Mouse (Mus musculus) embryonic stem cell, embryonic (primary cell): ENCODE data around the gene Gbp8.
"Not testable (repeated sequence)": the region's sequence is repeated elsewhere in the genome, so short reads cannot be mapped to it uniquely, and the experiment has no call there.

Experiments
- CTCF ChIA-PET, 4 experiments: fragments of 300-600 bp in 2 of 4; fragments of 350-600 bp in 2 of 4; sonication (Branson Sonifier 250); formaldehyde crosslinking; loops; one replicate each; lab custom pipeline; 2022; ENCODE audit warnings: inconsistent platforms in 2 of 4; lab: Charles Lee
- POLR2A ChIA-PET, 4 experiments: fragments of 300-600 bp in 2 of 4; fragments of 350-600 bp in 2 of 4; sonication (Branson Sonifier 250); formaldehyde crosslinking; loops; one replicate each; lab custom pipeline; 2022; ENCODE audit warnings: antibody characterized with exemption in 4 of 4, inconsistent platforms in 1 of 4; lab: Charles Lee

Gbp8 gene

GRCm38 (mm10) chr5:105139409-105140088 lies at the start of gene Gbp8, which contains the start of the genes Gbp9 and Gbp4:
Gbp8 (minus strand) TSS chr5:105139540.
Gbp9 (minus strand) TSS chr5:105139539.
Gbp4 (minus strand) TSS chr5:105139586.
- ChIA-PET CTCF (interaction anchor here in 1 of 4 experiments (0.7 kb wide), 1 partner anchor 799 kb away, joined by 3 read pairs; no protein-coding TSS in a partner anchor), POLR2A (interaction anchor here in 1 of 4 experiments (0.6 to 1.3 kb wide), 2 partner anchors 15 to 206 kb away, joined by 3 read pairs; no protein-coding TSS in a partner anchor)

DNA sequence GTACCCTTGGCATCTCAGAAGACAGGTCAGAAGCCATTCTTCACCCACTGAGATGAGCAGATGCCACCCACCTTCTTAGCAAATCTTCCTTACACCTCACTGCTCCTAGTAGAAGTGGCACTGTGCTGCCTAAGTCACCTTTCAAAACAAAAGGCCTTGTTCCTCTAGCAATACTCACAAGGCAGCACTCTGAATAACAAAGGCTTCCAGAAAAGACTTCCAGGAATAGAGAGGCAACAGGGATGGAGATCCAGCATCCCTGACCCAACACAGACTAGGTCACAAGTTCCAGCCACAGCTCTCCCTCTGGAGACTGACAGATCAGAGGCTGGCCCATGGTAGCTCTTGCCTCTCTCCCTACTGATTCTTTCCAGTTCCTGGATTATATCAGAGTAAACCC lies 42.1 kb upstream of the Gbp8 start:
- CTCF ChIA-PET, result no interaction called here

GRCm38 (mm10) chr5:105156582-105156981 lies 17.2 kb upstream of the Gbp8 start:
- CTCF ChIA-PET, result no interaction called here
- POLR2A ChIA-PET, result no interaction called here

More for the DNA sequence above, 42.1 kb upstream of the Gbp8 start:
- POLR2A ChIA-PET, result interaction anchor here in 1 of 4 experiments (0.6 to 0.7 kb wide), 2 partner anchors 78 to 154 kb away, joined by 3 read pairs; no protein-coding TSS in a partner anchor

- ChIA-PET POLR2A (no interaction called here), CTCF (no interaction called here)
Observed at GRCm38 (mm10) chr5:105154049-105154448, 14.7 kb upstream of the Gbp8 start.

- CTCF ChIA-PET, result not testable (repeated sequence)
- POLR2A ChIA-PET, result interaction anchor here in 1 of 4 experiments (0.6 kb wide), 1 partner anchor 15 kb away, joined by 6 read pairs; no protein-coding TSS in a partner anchor
Observed at GRCm38 (mm10) chr5:105148062-105148461, 8.7 kb upstream of the Gbp8 start.

- ChIA-PET CTCF (interaction anchor here in 1 of 4 experiments (0.6 kb wide), 1 partner anchor 259 kb away, joined by 3 read pairs; no protein-coding TSS in a partner anchor), POLR2A (interaction anchor here in 2 of 4 experiments (0.6 to 0.9 kb wide), 4 partner anchors 10 to 300 kb away, joined by 3 to 6 read pairs (median 3); no protein-coding TSS in a partner anchor)
Observed at GRCm38 (mm10) chr5:105146447-105146846, 7.1 kb upstream of the Gbp8 start.

- CTCF ChIA-PET, POLR2A ChIA-PET: not testable (repeated sequence)
Observed at GRCm38 (mm10) chr5:105145731-105146130, 6.4 kb upstream of the Gbp8 start.

DNA sequence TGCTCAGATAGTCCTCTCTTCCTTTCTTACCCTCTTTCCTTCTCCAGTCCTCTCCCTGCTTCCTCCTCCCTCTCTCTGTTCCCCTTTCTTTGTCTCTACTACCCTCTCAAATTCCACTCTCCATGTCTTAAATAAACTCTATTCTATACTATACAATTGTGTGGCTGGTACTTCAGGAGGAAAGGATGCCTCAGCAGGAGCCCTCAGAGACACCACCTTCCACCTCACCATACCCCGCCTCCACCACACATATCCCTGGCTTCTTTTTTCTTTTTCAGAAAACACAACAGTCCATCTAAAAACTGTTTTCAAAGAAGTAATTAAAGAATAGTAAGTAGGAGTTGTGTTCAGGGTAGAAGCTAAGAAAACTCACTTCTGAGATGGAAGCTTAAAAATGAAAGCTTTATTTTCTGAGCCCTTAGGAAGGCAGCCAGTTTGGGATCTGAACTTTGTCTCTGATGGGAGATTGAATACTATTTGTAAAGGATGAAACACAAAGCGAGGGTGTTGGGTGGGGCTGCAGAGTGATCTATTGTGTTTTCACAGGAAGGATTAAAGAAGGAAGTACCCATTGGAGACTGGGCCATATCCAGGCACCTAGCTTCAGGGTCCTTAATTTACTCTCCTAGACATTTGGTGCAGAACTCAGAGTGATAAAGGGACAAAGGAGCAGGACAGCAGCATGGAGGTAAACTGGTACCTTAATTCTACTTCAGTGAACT lies 910 bp upstream of the Gbp8 start:
- POLR2A ChIA-PET, result interaction anchor here in 1 of 4 experiments (1.3 kb wide), 1 partner anchor 16 kb away, joined by 3 read pairs; no protein-coding TSS in a partner anchor
- CTCF ChIA-PET, result not testable (repeated sequence)

DNA sequence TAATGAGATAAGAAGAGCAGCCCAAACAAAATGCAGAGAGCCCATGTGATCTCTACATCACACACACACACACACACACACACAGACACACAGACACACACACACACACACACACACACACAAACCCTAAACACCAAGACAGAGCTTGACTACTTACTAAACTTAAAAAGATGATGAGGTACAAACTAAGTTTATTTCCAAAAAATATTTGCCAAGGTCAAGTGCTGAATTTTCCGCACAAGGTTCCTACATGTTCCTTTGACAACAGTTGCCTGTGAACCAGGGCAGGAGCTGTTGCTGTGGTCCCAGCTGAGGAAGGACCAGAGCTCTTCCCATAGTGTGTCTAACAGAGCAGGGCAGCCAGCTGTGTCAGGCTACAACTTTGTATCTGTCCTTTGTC lies 434 bp downstream of the Gbp8 start:
- CTCF ChIA-PET, result no interaction called here
- POLR2A ChIA-PET, result no interaction called here

DNA sequence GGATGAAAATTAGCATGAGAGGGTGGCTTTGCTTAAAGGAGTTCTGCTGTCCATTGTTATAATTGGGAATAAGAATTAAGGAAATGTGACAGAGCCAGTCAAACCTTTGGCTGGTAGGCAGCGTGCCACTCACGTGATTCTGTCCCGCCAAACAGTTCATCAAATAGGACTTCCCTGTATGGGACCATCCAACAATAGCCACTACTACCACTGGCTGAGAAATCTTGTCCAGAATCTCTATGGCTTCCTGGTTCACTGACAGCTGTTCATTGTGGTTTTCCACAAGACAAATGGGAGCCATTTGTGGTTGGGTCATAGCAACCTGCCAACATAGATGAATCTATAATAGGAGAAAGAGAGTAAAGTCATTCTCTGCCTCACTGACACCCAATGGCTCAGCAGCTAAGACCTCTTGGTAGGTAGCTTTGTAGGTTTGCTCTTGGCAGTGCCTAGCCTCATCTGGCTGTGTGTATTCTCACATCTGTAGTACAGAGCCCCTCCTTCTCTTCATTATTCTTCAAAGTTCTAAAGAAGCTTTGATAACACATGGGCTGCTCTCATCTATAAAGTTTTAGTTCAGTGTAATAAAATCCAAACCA lies 2.5 kb downstream of the Gbp8 start:
- CTCF ChIA-PET, result not testable (repeated sequence)
- POLR2A ChIA-PET, result interaction anchor here in 1 of 4 experiments (0.8 kb wide), 1 partner anchor 10 kb away, joined by 3 read pairs; no protein-coding TSS in a partner anchor

- POLR2A ChIA-PET, CTCF ChIA-PET: not testable (repeated sequence)
Observed at GRCm38 (mm10) chr5:105121731-105122130, 17.6 kb downstream of the Gbp8 start.

DNA sequence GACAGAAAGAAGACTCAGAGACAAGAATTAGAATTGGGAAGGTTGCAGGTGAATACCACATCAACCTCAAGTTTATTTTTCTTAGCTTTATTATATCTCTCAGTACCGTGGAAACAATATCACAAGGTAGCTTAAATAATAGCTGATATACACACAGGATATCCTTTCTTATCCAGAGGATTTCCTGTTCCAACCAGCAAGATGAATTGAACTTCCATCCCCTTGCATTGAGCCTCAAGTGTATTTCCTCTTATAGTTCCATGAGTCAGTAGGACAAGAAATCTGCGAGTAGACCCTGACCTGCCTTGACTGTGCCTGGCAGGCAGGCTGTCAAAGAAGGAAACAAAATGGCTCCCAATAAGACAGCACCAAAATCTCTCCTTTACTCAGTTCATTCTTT lies 23.6 kb downstream of the Gbp8 start:
- ChIA-PET CTCF (no interaction called here), POLR2A (no interaction called here)

- ChIA-PET POLR2A (no interaction called here), CTCF (no interaction called here)
Observed at GRCm38 (mm10) chr5:105114696-105115095, 24.6 kb downstream of the Gbp8 start.

DNA sequence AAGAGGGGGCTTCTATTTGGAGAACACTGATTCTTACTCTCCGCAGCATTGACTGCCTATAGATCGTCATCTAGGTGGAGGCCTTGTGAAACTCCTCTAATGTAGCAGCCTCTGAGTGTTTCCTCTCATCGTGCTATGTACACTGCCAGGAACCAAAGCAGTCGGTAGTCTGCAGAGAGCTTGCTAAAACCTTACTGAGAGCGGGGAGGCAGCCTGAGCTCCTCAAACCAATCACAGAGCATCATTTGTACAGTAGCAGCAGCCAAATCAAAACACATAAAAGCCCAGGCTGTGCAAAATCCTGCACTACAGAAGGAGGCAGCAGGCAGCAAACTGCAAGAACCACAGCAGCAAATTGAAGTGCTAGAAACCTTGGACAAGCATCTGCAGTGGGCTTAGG lies 25.7 kb downstream of the Gbp8 start:
- CTCF ChIA-PET, result no interaction called here
- POLR2A ChIA-PET, result no interaction called here

DNA sequence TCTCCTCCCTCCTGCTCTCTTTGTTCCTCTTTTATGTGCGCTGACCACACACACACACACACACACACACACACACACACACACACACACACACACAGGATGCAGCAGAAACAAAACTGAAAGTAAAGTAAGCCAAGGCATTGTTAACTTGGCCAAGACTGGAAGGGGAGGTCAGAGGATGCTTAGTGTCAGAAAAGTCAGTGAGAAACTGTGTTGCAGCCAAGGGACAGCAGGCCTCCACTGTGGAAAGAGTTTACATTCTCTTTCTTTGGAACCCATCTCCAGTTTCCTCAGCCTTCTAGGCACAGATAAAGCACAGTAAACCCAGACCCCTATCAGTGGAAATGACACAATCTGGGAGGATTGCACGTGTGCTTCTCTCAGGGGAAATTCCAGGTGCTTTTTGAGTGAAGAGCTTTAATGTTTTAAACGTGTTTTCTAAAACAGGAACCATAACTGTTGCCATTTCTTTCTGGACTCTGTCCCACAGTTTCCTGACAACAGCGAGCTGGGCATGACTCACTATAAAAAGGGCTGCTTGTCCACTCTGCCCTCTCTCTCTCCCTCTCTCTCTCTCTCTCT lies 29.0 kb downstream of the Gbp8 start:
- ChIA-PET POLR2A (interaction anchor here in 2 of 4 experiments (0.6 to 0.7 kb wide), 2 partner anchors 55 to 468 kb away, joined by 3 read pairs; no protein-coding TSS in a partner anchor), CTCF (interaction anchor here in 1 of 4 experiments (0.6 kb wide), 1 partner anchor 75 kb away, joined by 3 read pairs; no protein-coding TSS in a partner anchor)

DNA sequence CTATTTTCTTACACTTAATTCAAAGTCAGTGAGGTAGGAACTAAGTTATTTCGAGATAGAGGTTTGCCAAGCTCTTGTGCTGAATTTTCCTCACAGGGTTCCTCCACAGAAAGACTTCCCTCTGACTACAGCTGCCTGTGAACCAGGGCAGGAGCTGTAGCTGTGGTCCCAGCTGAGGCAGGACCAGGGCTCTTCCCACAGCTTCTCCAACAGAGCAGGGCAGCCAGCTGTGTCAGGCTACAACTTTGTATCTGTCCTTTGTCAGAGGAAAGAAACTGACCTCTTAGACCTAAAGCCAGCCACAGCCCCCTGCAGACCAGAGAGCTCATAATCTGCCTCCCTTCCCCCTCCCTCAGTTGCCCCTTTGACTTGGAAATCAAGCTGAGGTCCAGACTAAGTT lies 29.6 kb downstream of the Gbp8 start:
- ChIA-PET CTCF (interaction anchor here in 1 of 4 experiments (0.6 kb wide), 1 partner anchor 74 kb away, joined by 3 read pairs; no protein-coding TSS in a partner anchor), POLR2A (interaction anchor here in 2 of 4 experiments (0.6 to 0.7 kb wide), 2 partner anchors 54 to 468 kb away, joined by 3 read pairs; no protein-coding TSS in a partner anchor)

- POLR2A ChIA-PET, CTCF ChIA-PET: not testable (repeated sequence)
Observed at GRCm38 (mm10) chr5:105105689-105106088, 33.7 kb downstream of the Gbp8 start.

- CTCF ChIA-PET, result interaction anchor here in 1 of 4 experiments (0.7 kb wide), 1 partner anchor 20 kb away, joined by 3 read pairs; no protein-coding TSS in a partner anchor
Observed at GRCm38 (mm10) chr5:105081900-105082299, 57.4 kb downstream of the Gbp8 start.

GRCm38 (mm10) chr5:105068356-105068755 lies 71.0 kb downstream of the Gbp8 start:
- POLR2A ChIA-PET, CTCF ChIA-PET: not testable (repeated sequence)

More at GRCm38 (mm10) chr5:105081900-105082299, 57.4 kb downstream of the Gbp8 start:
- POLR2A ChIA-PET, result no interaction called here
